Mouse (Mus musculus) MEL (cell line): ENCODE data around the gene Surf2. TPM values are rescaled to one million over a fixed set of nuclear protein-coding genes. Genes with fewer than 3 reads are reported as not detected.
A peak's percentile ranks its signal among the peaks of the same experiment; 100 is the strongest.

Source experiments
- BHLHE40 ChIP-seq: IDR thresholded peaks from 2 replicates; pipeline ENCODE4 v1.6.1; 2012; ENCODE audit warnings: low read depth, mild to moderate bottlenecking, inconsistent platforms, low read length, improper control_type of control experiment, borderline replicate concordance
- CTCF ChIP-seq, 3 experiments: IDR thresholded peaks in 2 of 3; conservative IDR thresholded peaks in 1 of 3; 2 replicates each; pipeline ENCODE4 v1.5.1; 2011 to 2012; ENCODE audit warnings: low read length in 3 of 3, low read depth in 2 of 3, mild to moderate bottlenecking in 2 of 3, improper control_type of control experiment in 1 of 3, inconsistent platforms in 1 of 3, mixed read lengths in 1 of 3, moderate library complexity in 1 of 3; ENCODE audit not compliant: control insufficient read depth in 1 of 3, insufficient read depth in 1 of 3, poor library complexity in 1 of 3, severe bottlenecking in 1 of 3
- E2F4 ChIP-seq: IDR thresholded peaks from 2 replicates; pipeline ENCODE4 v1.6.1; 2011; ENCODE audit warnings: low read depth, low read length, improper control_type of control experiment, borderline replicate concordance
- ELF1 ChIP-seq: IDR thresholded peaks from 2 replicates; pipeline ENCODE4 v1.6.1; 2014; ENCODE audit warnings: low read depth, mild to moderate bottlenecking, inconsistent platforms, low read length, improper control_type of control experiment, moderate library complexity
- EP300 ChIP-seq, 2 experiments: IDR thresholded peaks; 2 replicates each; pipeline ENCODE4 v1.6.1; 2011; ENCODE audit warnings: improper control_type of control experiment in 2 of 2, low read length in 2 of 2, low read depth in 1 of 2, mild to moderate bottlenecking in 1 of 2
- HCFC1 ChIP-seq: IDR thresholded peaks from 2 replicates; pipeline ENCODE4 v1.6.1; 2012; ENCODE audit warnings: low read depth, mild to moderate bottlenecking, inconsistent platforms, low read length, improper control_type of control experiment, moderate library complexity
- JUND ChIP-seq: IDR thresholded peaks from 2 replicates; pipeline ENCODE4 v1.6.1; 2011; ENCODE audit warnings: low read depth, mild to moderate bottlenecking, improper control_type of control experiment, low read length
- KAT2A ChIP-seq: conservative IDR thresholded peaks from 2 replicates; pipeline ENCODE4 v1.6.1; 2012; ENCODE audit warnings: low read depth, low read length, improper control_type of control experiment, inconsistent platforms
- MAFK ChIP-seq: IDR thresholded peaks from 2 replicates; pipeline ENCODE4 v1.6.1; 2011; ENCODE audit warnings: low read depth, mild to moderate bottlenecking, low read length, improper control_type of control experiment, borderline replicate concordance
- MAZ ChIP-seq: IDR thresholded peaks from 2 replicates; pipeline ENCODE4 v1.6.1; 2012; ENCODE audit warnings: low read depth, mild to moderate bottlenecking, inconsistent platforms, low read length, improper control_type of control experiment
- MEF2A ChIP-seq: IDR thresholded peaks from 2 replicates; pipeline ENCODE4 v1.6.1; 2014; ENCODE audit warnings: low read depth, mild to moderate bottlenecking, inconsistent platforms, low read length, improper control_type of control experiment; ENCODE audit not compliant: poor library complexity, insufficient replicate concordance, severe bottlenecking; ENCODE audit errors: extremely low read depth
- MXI1 ChIP-seq: IDR thresholded peaks from 2 replicates; pipeline ENCODE4 v1.6.1; 2011; ENCODE audit warnings: mild to moderate bottlenecking, low read depth, low read length, improper control_type of control experiment
- NELFE ChIP-seq: IDR thresholded peaks from 2 replicates; pipeline ENCODE4 v1.6.1; 2011; ENCODE audit warnings: low read depth, low read length, improper control_type of control experiment
- NRF1 ChIP-seq: IDR thresholded peaks from 2 replicates; pipeline ENCODE4 v1.6.1; 2014; ENCODE audit warnings: low read depth, mild to moderate bottlenecking, inconsistent platforms, low read length, improper control_type of control experiment, moderate library complexity; ENCODE audit not compliant: poor library complexity, insufficient read depth, severe bottlenecking
- POLR2A ChIP-seq, 2 experiments: IDR thresholded peaks; 2 replicates each; pipeline ENCODE4 v1.6.1; 2011 to 2012; ENCODE audit warnings: low read length in 2 of 2, mild to moderate bottlenecking in 2 of 2, control low read depth in 1 of 2, improper control_type of control experiment in 1 of 2, low read depth in 1 of 2, moderate library complexity in 1 of 2; ENCODE audit not compliant: control insufficient read depth in 1 of 2, insufficient read depth in 1 of 2, poor library complexity in 1 of 2
- RAD21 ChIP-seq: IDR thresholded peaks from 2 replicates; pipeline ENCODE4 v1.6.1; 2011; ENCODE audit warnings: mild to moderate bottlenecking, low read depth, low read length, improper control_type of control experiment
- RCOR1 ChIP-seq: IDR thresholded peaks from 2 replicates; pipeline ENCODE4 v1.6.1; 2012; ENCODE audit warnings: low read depth, mild to moderate bottlenecking, inconsistent platforms, low read length, improper control_type of control experiment
- SMC3 ChIP-seq: IDR thresholded peaks from 2 replicates; pipeline ENCODE4 v1.6.1; 2011; ENCODE audit warnings: low read depth, low read length, improper control_type of control experiment
- TBP ChIP-seq: IDR thresholded peaks from 2 replicates; pipeline ENCODE4 v1.8.0; 2011; ENCODE audit warnings: low read depth, low read length, improper control_type of control experiment
- TCF12 ChIP-seq: IDR thresholded peaks from 2 replicates; pipeline ENCODE4 v1.6.1; 2014; ENCODE audit warnings: low read depth, mild to moderate bottlenecking, inconsistent platforms, low read length, improper control_type of control experiment, moderate library complexity
- UBTF ChIP-seq: IDR thresholded peaks from 2 replicates; pipeline ENCODE4 v1.6.1; 2012; ENCODE audit warnings: low read depth, mild to moderate bottlenecking, inconsistent platforms, low read length, improper control_type of control experiment, moderate library complexity, borderline replicate concordance; ENCODE audit not compliant: insufficient read depth
- USF1 ChIP-seq: IDR thresholded peaks from 2 replicates; pipeline ENCODE4 v1.6.1; 2014; ENCODE audit warnings: low read depth, mild to moderate bottlenecking, inconsistent platforms, low read length, improper control_type of control experiment, moderate library complexity
- USF2 ChIP-seq, 2 experiments: IDR thresholded peaks; 2 replicates each; pipeline ENCODE4 v1.6.1; 2011 to 2012; ENCODE audit warnings: improper control_type of control experiment in 2 of 2, low read length in 2 of 2, borderline replicate concordance in 1 of 2, inconsistent platforms in 1 of 2, low read depth in 1 of 2, mild to moderate bottlenecking in 1 of 2; ENCODE audit not compliant: insufficient read depth in 1 of 2
- ZKSCAN1 ChIP-seq: IDR thresholded peaks from 2 replicates; pipeline ENCODE4 v1.6.1; 2012; ENCODE audit warnings: low read depth, mild to moderate bottlenecking, inconsistent platforms, low read length, improper control_type of control experiment, moderate library complexity
- polyA plus RNA-seq, 2 experiments: library from polyadenylated mRNA; stranded (reverse) in 1 of 2; unstranded in 1 of 2; fragments of >175 nt in 1 of 2; fragments of >200 nt in 1 of 2; gene quantifications; 2 replicates each; pipeline versions ENCODE4 v1.2.1 to v1.2.4; 2012; ENCODE audit warnings: low replicate concordance in 2 of 2, low read depth in 1 of 2; ENCODE audit not compliant: insufficient read length in 2 of 2, insufficient read depth in 1 of 2, missing spikeins in 1 of 2
- total RNA-seq: library from RNA; depleted of rRNA; stranded (reverse); fragments of 300-350 nt; gene quantifications from 2 replicates; pipeline ENCODE4 v1.2.3, GENCODE M21; 2012

Gene Surf2
- total and polyA plus RNA-seq, 3 experiments, result 63.1 to 84.8 TPM; not detected in 1

DNA sequence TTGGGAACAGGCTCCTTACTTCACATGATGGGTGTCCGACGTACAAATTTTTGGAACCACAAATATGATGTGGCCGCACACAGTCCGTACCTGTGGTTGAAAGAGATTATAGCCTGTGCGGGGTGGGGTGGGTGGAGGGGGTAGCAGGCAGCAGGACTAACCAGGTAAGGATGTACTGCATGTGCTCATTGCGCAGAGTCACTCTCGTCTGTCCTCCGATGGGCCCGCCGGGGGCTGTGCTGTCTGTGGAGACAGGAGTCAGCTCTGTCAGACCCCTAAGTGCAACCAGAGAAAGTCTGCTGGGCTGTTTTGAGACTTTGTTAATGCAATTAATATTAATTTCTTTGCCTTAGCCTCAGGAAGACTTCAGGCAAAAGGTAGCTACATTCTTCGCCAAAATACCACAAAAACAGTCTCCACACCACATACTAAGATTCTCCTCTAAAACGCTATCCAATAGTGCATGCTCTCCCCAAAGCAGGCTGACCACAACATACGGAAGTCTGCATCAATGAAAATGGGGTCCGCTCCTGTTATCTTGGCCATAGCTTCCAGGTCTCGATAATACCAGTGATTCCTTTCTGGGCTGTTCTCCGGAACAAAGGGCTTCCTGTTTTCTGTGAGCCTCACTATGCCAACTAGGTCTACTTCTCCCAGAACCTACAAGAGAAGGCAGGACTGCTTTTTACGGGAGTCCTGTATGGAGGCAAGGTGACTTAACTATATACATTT lies 2.6 kb upstream of the Surf2 start (continued):
- TF ChIP-seq HCFC1 (no peak), RAD21 (no peak), NELFE (no peak; the same call in 1 of the 2 replicates), MXI1 (no peak), TBP (peak; percentile 61; the same call in 1 of the 2 replicates), UBTF (no peak), POLR2A (IDR thresholded peaks at IDR 0.05; ENCODE audit: control insufficient read depth in 1 of 2, insufficient read depth in 1 of 2, low read depth in 1 of 2, low read length in 2 of 2, poor library complexity in 1 of 2) (peak; percentile 9 to 71; a peak in 2 of 4 replicates), BHLHE40 (no peak), TCF12 (no peak), ELF1 (peak; percentile 70), EP300 (IDR thresholded peaks at IDR 0.05; ENCODE audit: low read depth in 1 of 2, low read length in 2 of 2) (peak in 1 of 2 experiments; percentile 41; a peak in 3 of 4 replicates), SMC3 (peak; percentile 34), MEF2A (no peak), MAZ (no peak), E2F4 (no peak), MAFK (no peak), ZKSCAN1 (no peak), KAT2A (no peak), USF1 (no peak), JUND (no peak), USF2 (IDR thresholded peaks at IDR 0.05; ENCODE audit: borderline replicate concordance in 1 of 2, insufficient read depth in 1 of 2, low read depth in 1 of 2, low read length in 2 of 2) (no peak), NRF1 (no peak), RCOR1 (peak; percentile 35; the same call in 1 of the 2 replicates), CTCF (IDR thresholded peaks at IDR 0.05 in 2 of 3, conservative IDR thresholded peaks at IDR 0.05 in 1 of 3; ENCODE audit: control insufficient read depth in 1 of 3, insufficient read depth in 1 of 3, low read depth in 2 of 3, low read length in 3 of 3, poor library complexity in 1 of 3, severe bottlenecking in 1 of 3) (no peak)
